Mouse (Mus musculus) ES-E14 (cell line): ENCODE data around the gene Prkag1. TPM values are rescaled to one million over a fixed set of nuclear protein-coding genes. Genes with fewer than 3 reads are reported as not detected.
A peak's percentile ranks its signal among the peaks of the same experiment; 100 is the strongest.

Experiments
- DNase-seq: peaks from one replicate; pipeline ENCODE4 v3.0.0-alpha.2; 2013; ENCODE audit warnings: low read depth, low spot score
- H3K27ac ChIP-seq: 2 replicates; pipeline ENCODE4 v1.5.1; 2012; ENCODE audit warnings: low read depth, mild to moderate bottlenecking, low read length, moderate library complexity, mixed read lengths; ENCODE audit not compliant: poor library complexity, insufficient read depth, severe bottlenecking
- H3K36me3 ChIP-seq: 2 replicates; pipeline ENCODE4 v1.6.1; 2012; ENCODE audit warnings: mild to moderate bottlenecking, low read length, moderate library complexity, mixed read lengths; ENCODE audit not compliant: control insufficient read depth, poor library complexity, insufficient read depth, severe bottlenecking
- H3K4me1 ChIP-seq, 2 experiments: fragments of 150-350 bp in 1 of 2; sonication (generic) in 1 of 2; 2 replicates each; pipeline ENCODE4 v1.6.1; 2012; ENCODE audit warnings: low read length in 2 of 2, mild to moderate bottlenecking in 1 of 2, mixed read lengths in 1 of 2; ENCODE audit not compliant: control insufficient read depth in 2 of 2, insufficient read depth in 2 of 2, poor library complexity in 1 of 2
- H3K4me3 ChIP-seq, 2 experiments: fragments of 150-350 bp in 1 of 2; sonication (generic) in 1 of 2; 2 replicates each; pipeline ENCODE4 v1.5.1; 2012; ENCODE audit warnings: low read length in 2 of 2, low read depth in 1 of 2, mild to moderate bottlenecking in 1 of 2, mixed read lengths in 1 of 2; ENCODE audit not compliant: insufficient read depth in 1 of 2, poor library complexity in 1 of 2, severe bottlenecking in 1 of 2
- H3K9ac ChIP-seq: 2 replicates; pipeline ENCODE4 v1.6.1; 2012; ENCODE audit warnings: low read depth, mild to moderate bottlenecking, low read length, mixed read lengths; ENCODE audit not compliant: poor library complexity, insufficient read depth, severe bottlenecking
- H3K9me3 ChIP-seq: fragments of 150-350 bp; sonication (generic); 2 replicates; pipeline ENCODE4 v1.6.1; 2012; ENCODE audit warnings: low read depth, mild to moderate bottlenecking, low read length; ENCODE audit not compliant: control insufficient read depth, insufficient read depth
- CHD2 ChIP-seq: IDR thresholded peaks from 2 replicates; pipeline ENCODE4 v1.6.1; 2014; ENCODE audit warnings: mild to moderate bottlenecking, low read depth, low read length, inconsistent platforms
- HCFC1 ChIP-seq: IDR thresholded peaks from 2 replicates; pipeline ENCODE4 v1.6.1; 2012; ENCODE audit warnings: low read length, inconsistent platforms, borderline replicate concordance; ENCODE audit not compliant: insufficient read depth
- MAFK ChIP-seq: IDR thresholded peaks from 2 replicates; pipeline ENCODE4 v1.6.1; 2014; ENCODE audit warnings: mild to moderate bottlenecking, low read depth, low read length, inconsistent platforms; ENCODE audit not compliant: insufficient read depth
- ZC3H11A ChIP-seq: IDR thresholded peaks from 2 replicates; pipeline ENCODE4 v1.6.1; 2012; ENCODE audit warnings: low read depth, mild to moderate bottlenecking, inconsistent platforms, low read length, borderline replicate concordance
- ZNF384 ChIP-seq: IDR thresholded peaks from 2 replicates; pipeline ENCODE4 v1.6.1; 2012; ENCODE audit warnings: low read depth, low read length, inconsistent platforms
- in situ Hi-C, 2 experiments: fragments of 600-800 bp; cut with MboI; formaldehyde crosslinking; loops; one replicate each; pipeline ENCODE4 v1.15.1; 2025; ENCODE audit warnings: low sequenced_read_pairs in 2 of 2, inconsistent platforms in 1 of 2; ENCODE audit not compliant: unreplicated experiment in 2 of 2
- total RNA-seq: library from RNA; depleted of rRNA; stranded (reverse); fragments of 300-350 nt; gene quantifications from 2 replicates; pipeline ENCODE4 v1.2.3, GENCODE M21; 2012

The Prkag1 gene
- total RNA-seq, 1 experiment, result 54.7 TPM

GRCm38 (mm10) chr15:98774096-98774495 is 57.2 kb downstream of the Prkag1 start:
- H3K4me1 ChIP-seq, result peaks cover 0 to 18% of the 10 kb centered on the region in 2 experiments; a peak in 2 of 4 replicates
- no peak for DNase-seq

GRCm38 (mm10) chr15:98772511-98773211 is 58.7 kb downstream of the Prkag1 start:
- in situ Hi-C loops, result no loop called here
- DNase-seq, result no peak
- no peak for TF ChIP-seq CHD2
- no peak for TF ChIP-seq ZNF384
- no peak for TF ChIP-seq HCFC1
- no peak for TF ChIP-seq MAFK
- no peak for TF ChIP-seq ZC3H11A
- Histone ChIP-seq H3K9ac (peak overlapping the region; percentile 22; the same call in 1 of the 2 replicates), H3K4me1 (peaks cover 0 to 14% of the 10 kb centered on the region in 2 experiments; a peak in 2 of 4 replicates), H3K4me3 (peak overlapping the region; percentile 26 to 33; a peak in 3 of 4 replicates), H3K27ac (no peak overlapping the region), H3K9me3 (no peaks in the 10 kb centered on the region), H3K36me3 (no peaks in the 10 kb centered on the region)

More at GRCm38 (mm10) chr15:98774096-98774495, 57.2 kb downstream of the Prkag1 start:
- Histone ChIP-seq H3K9ac (no peak overlapping the region), H3K4me3 (no peak overlapping the region), H3K27ac (no peak overlapping the region), H3K36me3 (no peaks in the 10 kb centered on the region), H3K9me3 (no peaks in the 10 kb centered on the region)
- in situ Hi-C loops, result no loop called here
- TF ChIP-seq CHD2 (no peak), ZC3H11A (no peak), HCFC1 (no peak), MAFK (no peak), ZNF384 (no peak)

GRCm38 (mm10) chr15:98771813-98772425 is 59.4 kb downstream of the Prkag1 start:
- no peak overlapping the region for H3K27ac ChIP-seq
- H3K9me3 ChIP-seq, result no peaks in the 10 kb centered on the region
- H3K9ac ChIP-seq, result no peak overlapping the region
- in situ Hi-C loops, result no loop called here
- TF ChIP-seq MAFK, result no peak
- no peak for TF ChIP-seq ZC3H11A
- TF ChIP-seq HCFC1, result no peak
- no peak for TF ChIP-seq CHD2
- TF ChIP-seq ZNF384, result no peak
- no peak for DNase-seq
- peaks cover 0 to 12% of the 10 kb centered on the region in 2 experiments; a peak in 2 of 4 replicates for H3K4me1 ChIP-seq
- peak overlapping the region; percentile 26 to 33; a peak in 3 of 4 replicates for H3K4me3 ChIP-seq
- no peaks in the 10 kb centered on the region for H3K36me3 ChIP-seq

- in situ Hi-C loops, result no loop called here
- no peaks in the 10 kb centered on the region for H3K9me3 ChIP-seq
- no peaks in the 10 kb centered on the region for H3K36me3 ChIP-seq
- no peak overlapping the region for H3K9ac ChIP-seq
- no peak for DNase-seq
- no peak overlapping the region for H3K27ac ChIP-seq
- H3K4me3 ChIP-seq, result no peak overlapping the region
- TF ChIP-seq CHD2 (no peak), MAFK (no peak), ZNF384 (no peak), ZC3H11A (no peak), HCFC1 (no peak)
- peaks cover 0 to 7% of the 10 kb centered on the region in 2 experiments; a peak in 2 of 4 replicates for H3K4me1 ChIP-seq
These were observed 63.1 kb downstream of the Prkag1 start for GRCm38 (mm10) chr15:98768259-98768658.
